Mouse (Mus musculus): ENCODE data around the gene Sfxn2.
"Not testable (repeated sequence)": the region's sequence is repeated elsewhere in the genome, so short reads cannot be mapped to it uniquely, and the experiment has no call there.

The Sfxn2 gene

DNA sequence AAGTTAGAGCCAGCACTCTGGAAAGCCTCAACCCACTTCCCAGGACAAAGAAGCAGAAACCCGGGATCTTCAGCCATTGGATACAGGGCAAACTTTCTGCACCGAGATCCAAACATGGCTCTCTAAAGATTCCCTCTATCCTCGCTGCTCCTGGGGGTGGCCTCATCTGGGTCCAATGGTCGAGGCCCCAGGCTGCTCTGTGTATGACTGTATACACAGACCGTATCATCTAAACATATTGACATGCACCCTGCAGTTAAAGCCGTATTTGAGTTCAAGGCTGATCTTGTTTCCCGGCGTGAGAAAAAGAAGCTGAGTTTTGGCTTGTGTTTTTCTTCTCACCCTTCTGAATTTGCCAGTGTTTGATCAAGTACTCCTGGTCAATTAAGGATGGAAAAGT is 30.4 kb upstream of the Sfxn2 start:
- DNase-seq (ENCODE audit: low read depth, low spot score) = no peak

DNA sequence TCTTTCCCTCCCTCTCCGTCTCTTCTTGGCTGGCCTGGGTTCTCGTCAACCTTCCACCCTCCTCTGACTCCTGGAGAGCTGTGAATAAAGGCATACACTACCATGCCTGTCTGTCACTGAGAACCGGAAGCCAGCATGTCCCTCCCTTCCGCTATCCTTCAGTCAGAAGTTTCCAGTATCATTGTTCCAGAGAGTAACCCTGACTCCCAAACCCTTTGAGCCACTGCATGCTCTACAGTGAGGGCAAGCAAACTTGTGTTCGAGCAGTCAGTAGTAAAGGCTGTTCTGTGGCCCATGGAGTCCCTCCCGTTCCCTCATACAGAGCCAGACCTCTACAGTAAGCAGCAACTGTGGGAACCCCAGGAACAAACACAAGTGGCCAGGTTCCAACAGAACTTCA is 25.6 kb upstream of the Sfxn2 start:
- DNase-seq (ENCODE audit: low read depth, low spot score) = no peak

DNA sequence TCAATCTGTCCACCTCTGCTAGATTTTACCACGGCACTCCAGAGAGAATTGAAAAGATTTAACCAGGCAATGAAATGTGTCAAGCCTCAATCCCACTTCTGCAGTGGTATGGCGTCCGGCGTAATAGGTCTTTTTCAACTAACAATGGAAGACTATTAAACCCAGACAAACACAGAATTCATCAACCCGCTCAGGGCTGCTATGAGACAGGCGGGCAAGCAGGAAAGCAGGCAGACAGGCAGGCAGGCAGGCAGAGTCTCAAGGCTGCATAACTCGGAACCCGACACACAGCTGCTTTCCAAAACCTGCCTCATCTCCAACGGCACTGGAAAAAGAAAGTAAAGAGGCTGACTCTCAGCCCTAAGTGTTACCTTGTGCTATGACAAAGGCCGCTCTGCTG is 25.1 kb upstream of the Sfxn2 start:
- DNase-seq (ENCODE audit: low read depth, low spot score) = no peak

DNA sequence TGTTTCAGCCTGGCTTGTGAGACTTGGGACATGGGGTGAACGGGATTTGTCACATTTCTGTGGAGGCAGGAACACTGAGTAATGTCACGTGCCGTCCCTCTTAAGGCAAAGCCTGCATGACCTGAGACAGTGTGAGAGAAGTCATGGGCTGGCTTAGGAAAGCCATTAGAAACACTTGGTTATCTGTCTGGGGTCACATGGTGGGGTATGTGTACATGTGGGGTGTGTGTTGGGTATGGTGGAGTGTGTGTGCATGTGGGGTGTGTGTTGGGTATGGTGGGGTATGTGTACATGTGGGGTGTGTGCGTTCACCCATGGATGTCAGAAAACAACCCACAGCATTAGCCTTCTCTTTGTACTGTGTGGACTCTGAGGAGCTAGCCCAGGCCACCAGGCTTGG is 22.8 kb upstream of the Sfxn2 start:
- DNase-seq (ENCODE audit: low read depth, low spot score) = no peak

DNA sequence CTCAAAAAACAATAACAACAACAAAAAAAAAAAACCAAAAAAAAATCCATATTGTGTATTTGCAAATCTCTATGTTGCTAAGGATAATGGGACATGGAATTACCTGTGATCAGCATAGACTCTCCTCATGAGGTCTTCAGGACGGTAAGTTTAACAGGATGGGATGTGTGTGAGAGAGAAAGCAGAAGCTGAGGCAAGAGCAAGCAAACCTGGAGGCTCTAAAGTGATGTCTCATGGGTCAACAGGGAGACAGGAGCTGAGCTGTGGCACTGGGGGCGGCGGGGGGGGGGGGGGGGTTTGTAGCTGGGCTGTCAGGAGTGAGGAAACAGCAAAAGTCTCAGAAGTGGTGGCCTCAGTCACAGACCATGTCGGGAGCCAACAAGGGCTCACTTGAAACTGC is 20.7 kb upstream of the Sfxn2 start:
- DNase-seq (ENCODE audit: low read depth, low spot score) = no peak

DNA sequence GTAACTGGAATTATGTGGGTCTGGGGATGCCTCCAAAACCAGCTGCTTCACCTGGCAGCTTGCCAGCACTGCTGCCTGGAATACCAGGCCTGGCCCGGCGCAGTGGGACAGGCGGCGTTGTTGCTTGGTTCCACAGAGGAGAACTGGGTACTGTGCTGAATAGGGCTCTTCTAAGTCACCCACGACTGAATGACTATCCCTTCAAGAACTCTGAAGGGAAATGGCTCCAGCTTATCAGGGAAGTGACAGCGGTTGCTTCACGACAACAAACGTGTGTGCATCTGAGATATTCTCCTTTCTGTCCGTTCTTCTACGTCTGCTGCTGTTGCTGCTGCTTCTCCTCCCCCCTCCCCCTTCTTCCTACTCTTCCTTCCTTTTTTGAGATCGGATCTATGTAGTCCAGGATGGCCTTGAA is 19.6 kb upstream of the Sfxn2 start:
- DNase-seq (ENCODE audit: low read depth, low spot score) = no peak

DNA sequence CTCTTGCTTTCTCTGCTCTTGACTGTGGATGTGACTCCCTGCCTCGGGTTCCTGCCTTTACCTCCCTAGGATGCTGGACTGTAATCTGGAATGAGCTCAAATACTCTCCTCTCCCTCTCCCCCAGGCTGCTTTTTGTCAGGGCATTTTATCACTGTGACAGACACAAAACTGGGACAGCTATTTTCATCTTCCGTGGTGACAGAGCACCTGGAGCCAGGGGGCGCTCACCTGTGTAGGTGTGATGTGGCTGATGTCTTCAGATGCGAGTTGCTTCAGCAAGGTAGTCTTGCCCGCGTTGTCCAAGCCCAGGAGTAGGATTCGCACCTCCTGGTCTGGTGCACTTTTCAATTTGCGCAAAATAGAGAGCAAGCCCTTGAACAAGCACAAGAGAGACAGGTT is 15.2 kb upstream of the Sfxn2 start:
- DNase-seq (ENCODE audit: low read depth, low spot score) = no peak

DNA sequence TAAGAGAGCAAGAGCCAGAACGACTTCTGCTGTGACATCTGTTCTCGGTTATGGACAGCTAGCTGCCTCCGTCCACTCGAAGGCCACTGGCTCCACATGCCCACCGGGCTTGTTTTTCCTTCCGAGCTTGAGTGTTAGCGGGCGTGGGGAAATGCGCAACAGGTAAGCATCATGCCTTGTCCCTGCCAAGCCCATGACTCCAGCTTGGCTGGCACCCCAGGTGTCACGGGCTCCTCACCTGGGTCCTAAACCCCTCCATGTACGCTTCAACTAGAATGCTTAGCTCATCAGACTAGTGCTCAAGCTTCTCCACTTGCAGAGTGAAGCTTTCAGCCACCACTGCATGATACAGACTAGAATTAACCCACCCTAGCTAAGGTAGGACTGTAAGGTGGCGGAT is 14.5 kb upstream of the Sfxn2 start:
- DNase-seq (ENCODE audit: low read depth, low spot score) = no peak

DNA sequence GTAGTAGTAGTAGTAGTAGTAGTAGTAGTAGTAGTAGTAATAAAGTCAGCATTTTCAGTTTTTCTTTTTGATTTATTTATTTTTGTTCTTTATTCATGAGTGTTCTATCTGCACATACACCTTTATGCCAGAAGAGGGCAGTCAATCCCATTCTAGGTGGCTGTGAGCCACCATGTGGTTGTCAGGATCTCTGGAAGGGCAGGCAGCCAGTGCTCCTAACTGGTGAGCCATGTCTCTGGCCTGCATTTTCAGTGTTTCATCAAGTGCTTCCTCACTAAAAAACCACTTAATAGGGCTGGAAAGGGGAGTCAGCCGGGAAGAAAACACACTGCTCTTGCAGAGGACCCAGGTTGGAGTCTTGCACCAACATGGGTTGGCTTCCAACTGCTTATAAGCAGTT is 11.0 kb upstream of the Sfxn2 start:
- no peak for DNase-seq (ENCODE audit: low read depth, low spot score)

DNA sequence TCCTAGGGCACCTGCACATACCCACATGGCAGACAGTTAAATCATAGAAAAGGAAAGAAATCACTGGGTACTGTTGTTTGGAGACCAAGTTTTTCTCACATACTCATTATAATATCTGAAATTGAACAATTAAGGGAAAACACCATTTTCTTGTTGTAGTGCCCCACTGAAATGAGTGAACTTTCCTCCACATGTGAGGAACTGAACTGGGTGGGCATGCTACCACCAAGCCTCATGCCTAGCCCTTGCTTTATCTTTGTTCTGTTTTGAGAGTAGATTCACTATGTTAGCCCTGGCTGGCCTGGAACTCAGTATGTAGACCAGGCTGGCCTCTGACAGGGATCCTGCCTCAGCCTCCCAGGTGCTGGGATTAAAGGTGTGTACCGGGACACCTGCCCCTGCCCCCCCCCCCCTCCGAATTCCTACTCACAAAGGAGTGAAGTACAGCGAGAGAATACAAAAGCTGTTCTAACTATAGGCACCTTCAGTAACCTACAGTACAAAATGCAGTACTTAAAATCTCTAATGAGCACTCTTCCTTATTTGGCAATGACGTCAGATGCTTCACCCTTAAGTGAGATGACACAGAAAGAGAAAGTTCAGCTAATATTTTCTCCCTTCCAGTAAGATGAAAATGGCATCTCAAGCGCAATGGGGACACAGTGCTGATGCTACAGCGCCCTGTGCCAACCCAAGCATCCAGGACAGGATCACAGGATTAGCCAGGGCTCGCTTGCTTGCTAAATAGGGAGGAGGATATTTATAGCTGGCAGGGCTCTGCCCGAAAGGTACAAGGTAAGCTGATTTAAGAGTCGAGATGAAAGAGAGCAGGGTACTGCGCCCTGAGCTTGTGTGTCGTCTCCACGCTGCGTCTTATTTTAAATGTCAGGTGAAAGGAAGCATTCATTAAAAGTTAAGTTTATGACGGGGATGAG is 10.3 kb upstream of the Sfxn2 start:
- DNase-seq (ENCODE audit: low read depth, low spot score) = no peak

DNA sequence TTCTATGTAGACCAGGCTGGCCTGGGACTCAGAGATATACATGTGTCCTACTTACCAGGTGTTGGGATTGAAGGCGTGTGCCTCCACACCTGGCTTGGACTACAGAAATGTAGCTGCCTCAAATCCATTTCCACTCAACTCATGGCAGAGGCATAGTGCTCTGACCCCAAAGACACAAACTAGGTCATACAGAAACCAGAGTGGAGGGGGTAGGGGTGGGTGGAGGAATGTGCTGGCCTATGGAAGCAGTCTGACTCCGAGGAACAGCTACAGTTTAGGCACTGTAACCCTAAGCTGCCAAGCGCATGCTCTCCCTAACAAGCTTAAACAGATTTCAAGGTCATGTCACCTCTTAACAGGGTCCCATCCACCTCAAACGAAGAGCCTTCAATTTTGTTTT is 9.6 kb upstream of the Sfxn2 start:
- DNase-seq (ENCODE audit: low read depth, low spot score) = no peak

DNA sequence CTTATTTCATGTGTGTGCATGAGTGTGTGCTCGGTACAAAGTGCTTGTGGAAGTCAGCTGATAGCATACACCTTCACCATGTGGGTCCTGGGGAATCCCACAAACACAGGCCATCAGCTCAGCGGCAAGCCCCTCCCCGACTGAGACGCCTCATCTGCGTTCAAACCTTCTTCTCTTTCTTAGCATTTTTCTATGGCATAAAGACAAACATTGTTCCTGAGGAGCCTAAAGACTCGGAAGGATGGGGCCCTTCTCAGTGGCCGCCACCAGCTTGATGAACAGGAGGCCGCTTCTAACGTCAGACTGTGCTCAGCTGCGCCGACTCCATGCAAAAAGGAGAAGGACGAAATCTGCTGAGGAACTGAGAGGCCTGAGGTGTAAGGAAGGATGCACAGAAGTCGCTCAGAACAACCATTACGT is 9.1 kb upstream of the Sfxn2 start:
- no peak for DNase-seq (ENCODE audit: low read depth, low spot score)

DNA sequence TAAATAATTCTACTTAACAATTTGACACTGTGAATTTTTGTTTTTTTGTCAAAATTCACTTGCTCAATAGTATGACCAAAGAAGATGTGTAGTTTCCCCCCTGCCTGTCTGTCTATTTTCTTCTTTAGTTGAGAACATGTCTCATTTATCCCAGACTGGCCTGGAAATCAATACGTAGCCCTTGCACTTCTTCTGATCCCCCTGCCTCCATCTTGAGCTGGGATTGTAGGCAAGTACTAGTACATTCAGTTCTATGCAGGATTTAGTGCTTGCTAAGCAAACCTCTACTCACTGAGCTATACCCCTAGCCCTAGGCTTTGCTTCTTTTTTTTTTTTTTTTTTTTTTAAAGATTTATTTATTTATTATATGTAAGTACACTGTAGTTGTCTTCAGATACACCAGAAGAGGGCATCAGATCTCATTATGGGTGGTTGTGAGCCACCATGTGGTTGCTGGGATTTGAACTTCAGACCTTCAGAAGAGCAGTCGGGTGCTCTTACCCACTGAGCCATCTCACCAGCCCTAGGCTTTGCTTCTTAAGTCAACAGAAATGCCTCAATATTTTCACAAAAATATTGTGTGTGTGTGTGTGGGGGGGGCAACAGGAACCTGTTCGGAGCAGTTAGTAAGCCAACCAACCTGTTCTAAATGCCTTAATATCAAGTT is 1.8 kb upstream of the Sfxn2 start:
- DNase-seq (ENCODE audit: low read depth, low spot score) = not testable (repeated sequence)

DNA sequence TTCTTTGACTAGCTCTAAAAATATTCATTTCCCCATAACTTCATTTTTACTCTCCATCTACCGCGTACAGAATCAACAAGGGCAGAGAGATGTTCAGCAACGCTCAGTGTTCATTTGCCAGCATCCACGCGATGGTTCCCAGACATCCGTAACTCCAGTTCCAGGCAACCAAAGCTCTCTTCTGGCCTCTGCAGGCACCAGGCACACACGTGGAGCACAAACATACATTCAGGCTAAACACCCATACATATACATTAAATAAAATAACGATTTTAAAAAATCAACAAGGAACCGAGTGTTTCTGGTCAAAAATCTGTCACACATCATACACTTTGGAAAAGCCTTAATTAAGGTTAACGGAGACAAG is 1.3 kb upstream of the Sfxn2 start:
- DNase-seq (ENCODE audit: low read depth, low spot score) = no peak

DNA sequence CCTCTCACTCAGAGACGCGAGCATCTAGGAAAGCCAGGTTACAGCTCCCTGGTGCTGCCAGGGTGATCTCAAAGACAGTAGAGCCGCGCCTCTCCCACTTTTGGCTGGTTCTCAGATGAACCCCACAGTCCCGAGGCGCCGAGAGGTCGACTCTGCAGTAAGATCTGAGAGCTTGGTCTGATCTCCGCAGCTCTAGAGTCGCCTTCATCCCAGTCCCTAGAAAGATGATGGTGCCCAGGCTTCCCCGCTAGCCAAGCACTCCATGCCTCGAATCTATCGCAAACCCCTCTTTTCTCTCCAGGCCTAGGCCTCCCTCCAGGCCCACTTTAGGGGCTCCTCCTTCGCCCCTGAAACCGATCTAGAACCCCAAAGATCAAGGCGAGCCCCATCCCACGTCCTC is 617 bp upstream of the Sfxn2 start:
- no peak for DNase-seq (ENCODE audit: low read depth, low spot score)

DNA sequence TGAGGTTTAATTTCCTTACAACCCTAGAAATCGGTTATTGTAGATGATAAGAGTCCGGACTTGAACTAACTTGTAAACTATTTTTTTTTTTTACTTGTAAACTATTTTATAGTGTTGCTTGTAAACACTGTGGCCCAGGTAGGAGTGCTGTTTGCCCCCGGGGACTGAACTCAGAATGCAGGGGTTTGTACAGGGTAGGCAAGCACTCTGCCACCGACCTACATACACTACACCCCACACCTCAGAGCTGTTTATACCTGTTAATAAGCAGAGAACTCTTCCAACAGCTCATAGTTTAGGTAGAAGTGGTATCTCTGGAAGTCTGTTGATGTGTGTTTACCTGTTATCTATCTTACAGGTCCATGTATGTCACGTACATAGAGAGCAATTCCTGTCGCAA is 825 bp downstream of the Sfxn2 start:
- DNase-seq (ENCODE audit: low read depth, low spot score) = no peak

DNA sequence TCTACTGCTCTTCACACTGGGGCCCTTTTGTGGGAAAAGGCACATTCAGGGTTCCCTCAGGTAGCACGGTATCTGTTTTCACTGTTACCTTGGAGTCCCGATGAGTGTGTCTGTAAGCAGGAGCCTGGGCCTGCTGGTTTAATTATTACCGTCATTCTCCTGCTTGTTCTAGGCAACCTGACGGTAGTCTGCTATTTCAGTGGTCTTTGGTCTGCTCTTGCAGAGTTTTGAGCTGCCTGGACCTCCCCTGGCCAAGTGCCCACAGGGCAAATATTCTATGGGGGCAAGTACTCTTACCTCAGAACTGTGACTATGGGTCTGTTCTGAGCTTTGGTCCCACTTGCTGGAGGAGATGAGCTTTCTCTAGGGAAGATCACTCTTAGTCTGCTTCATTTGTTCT is 2.0 kb downstream of the Sfxn2 start:
- no peak for DNase-seq (ENCODE audit: low read depth, low spot score)

DNA sequence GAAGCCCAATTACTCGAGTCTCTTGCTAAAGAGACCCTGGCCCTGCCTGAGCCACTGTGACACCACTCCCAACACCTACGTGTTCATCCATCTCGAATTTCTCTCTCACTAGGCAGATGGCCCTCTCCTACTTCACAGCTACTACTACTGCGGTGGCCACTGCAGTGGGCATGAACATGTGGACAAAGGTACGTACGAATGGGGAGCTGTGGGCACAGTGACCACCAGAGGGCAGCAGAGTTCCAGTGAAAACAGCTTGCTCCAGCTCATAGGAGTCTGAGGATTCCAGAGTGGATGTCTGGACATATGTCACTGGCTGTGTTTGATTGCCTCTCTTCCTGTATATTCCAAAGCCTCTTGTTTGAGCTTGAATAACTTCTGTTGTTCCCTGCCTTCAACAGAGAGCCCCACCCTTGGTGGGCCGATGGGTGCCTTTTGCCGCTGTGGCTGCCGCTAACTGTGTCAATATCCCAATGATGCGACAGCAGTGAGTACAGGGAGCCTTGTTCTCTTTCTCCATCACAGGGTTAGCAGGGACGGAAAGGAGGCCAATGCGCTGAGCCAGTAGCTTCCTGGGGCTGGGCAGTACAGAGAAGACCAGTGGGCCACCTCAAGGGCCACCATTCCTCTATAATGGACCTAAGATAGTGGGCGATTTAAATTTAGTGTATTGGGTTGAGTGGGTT is 14.8 kb downstream of the Sfxn2 start:
- peak; percentile 78 for DNase-seq (ENCODE audit: low read depth, low spot score)

DNA sequence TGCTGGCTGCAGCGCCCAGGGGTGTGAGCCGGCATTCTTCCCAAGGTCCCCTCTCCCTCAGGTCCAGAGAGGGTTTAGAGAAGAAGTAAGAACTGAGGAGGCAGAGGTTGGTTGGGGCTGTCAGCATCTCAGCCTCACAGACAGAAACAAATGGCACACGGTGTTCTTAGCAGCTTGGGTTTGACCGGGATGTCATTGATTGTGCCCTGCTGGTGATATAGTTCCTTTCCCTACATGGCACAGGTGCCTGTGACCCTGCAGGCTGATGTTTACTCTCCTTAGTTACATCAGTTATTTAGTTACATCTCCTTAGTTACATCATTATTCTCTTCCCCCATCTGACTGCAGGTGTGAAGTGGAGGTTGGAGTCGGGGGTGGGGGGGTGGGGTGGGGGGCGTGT is 18.4 kb downstream of the Sfxn2 start:
- no peak for DNase-seq (ENCODE audit: low read depth, low spot score)

DNA sequence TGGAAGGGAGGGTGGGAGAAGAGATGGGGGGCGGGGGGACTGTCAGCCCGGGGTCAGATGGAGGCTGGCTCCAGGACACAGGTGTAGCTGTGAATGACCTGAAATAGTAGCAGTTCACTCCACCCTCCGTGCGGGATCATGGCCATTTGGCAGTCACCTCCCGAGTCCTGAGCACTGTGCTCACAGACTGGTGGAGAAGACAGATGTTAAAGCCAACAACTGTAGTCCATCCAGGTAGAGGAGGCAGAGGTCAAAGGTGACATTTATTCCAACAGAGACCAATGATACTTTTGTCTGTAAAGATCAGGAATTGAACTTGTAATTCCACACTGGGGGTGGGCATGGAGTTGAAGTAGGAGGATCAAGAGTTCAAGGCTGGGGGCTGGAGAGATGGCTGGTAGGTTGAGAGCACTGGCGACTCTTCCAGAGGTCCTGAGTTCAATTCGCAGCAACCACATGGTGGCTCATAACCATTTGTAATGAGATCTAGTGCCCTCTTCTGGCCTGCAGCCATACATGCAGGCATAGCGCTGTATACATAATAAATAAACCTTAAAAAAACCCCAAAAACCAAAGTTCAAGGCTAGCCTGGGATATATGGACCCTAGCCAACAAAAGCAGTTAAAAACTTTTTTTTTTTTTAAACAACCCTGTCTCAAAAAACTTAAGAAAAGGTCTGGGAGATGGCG is 19.7 kb downstream of the Sfxn2 start:
- DNase-seq (ENCODE audit: low read depth, low spot score) = no peak

DNA sequence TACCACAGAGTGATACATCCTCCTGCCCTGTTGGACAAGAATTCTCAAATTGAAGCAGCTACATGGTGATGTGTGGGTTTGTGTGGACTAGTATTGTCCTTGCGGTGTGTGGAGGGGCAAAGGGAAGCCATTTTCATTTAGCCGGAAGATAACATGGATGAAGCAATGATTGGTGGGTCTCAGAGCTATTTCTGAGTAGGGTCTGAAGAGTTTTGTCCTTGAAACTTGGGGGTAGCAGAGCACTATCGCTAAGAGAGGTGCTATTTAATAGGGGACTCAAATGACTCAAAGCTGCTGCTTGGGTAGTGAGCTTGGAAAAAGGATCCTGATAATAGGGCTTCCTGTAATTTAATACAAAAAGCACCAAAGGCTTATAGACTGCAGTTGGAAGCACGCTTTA is 25.0 kb downstream of the Sfxn2 start:
- no peak for DNase-seq (ENCODE audit: low read depth, low spot score)

DNA sequence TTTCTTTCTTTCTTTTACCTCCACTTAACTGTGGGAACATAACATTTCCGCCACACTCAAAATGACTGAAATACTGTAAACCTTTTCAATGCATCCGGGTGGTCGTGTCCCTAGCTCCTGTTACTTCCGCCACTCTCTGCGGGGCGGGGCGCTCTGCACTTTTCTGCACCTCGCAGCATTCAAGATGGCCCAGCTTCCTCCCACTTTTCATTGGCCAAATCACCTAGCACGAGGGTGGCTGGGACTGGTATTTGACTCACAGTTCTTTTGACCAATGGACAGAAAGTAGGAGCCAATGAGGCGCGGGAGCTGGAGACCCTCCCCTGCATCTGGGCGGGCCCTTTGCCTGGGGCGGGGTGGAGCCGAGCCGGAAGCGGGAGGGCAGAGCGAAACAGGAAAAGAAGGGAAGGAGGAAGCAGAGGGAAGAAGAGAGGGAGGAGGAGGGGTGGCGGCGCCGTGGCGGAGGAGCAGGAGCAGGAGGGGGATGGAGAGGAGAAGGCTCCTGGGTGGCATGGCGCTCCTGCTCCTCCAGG is 25.6 kb downstream of the Sfxn2 start, which contains the start of gene Wbp1l:
TSS of gene Wbp1l (plus strand) at position 365 of the 533 bp plus-strand sequence.
- DNase-seq (ENCODE audit: low read depth, low spot score) = peak; percentile 97
